Mouse (Mus musculus) CH12.LX (cell line): Measurements from ENCODE around the gene Trmu. TPM values are rescaled to one million over a fixed set of nuclear protein-coding genes. Genes with fewer than 3 reads are reported as not detected.

Source experiments
- DNase-seq: peaks from one replicate; pipeline ENCODE4 v3.0.0-alpha.2; 2013; ENCODE audit errors: extremely low read depth
- H3K27ac ChIP-seq: 2 replicates; pipeline ENCODE4 v1.5.1; 2012; ENCODE audit warnings: low read depth, mild to moderate bottlenecking, control low read depth, moderate library complexity; ENCODE audit not compliant: insufficient read depth
- H3K27me3 ChIP-seq: replicated peaks from 2 replicates; pipeline ENCODE3; 2012; ENCODE audit warnings: inconsistent platforms
- H3K36me3 ChIP-seq, 2 experiments: replicated peaks in 1 of 2; 2 replicates each; pipeline versions ENCODE3 to v1.6.1; 2012; ENCODE audit warnings: inconsistent platforms in 1 of 2, low read length in 1 of 2, mild to moderate bottlenecking in 1 of 2, mixed read lengths in 1 of 2, moderate library complexity in 1 of 2; ENCODE audit not compliant: control insufficient read depth in 1 of 2, insufficient read depth in 1 of 2
- H3K4me1 ChIP-seq, 2 experiments: 2 replicates each; pipeline ENCODE4 v1.6.1; 2012; ENCODE audit warnings: inconsistent platforms in 1 of 2, moderate library complexity in 1 of 2; ENCODE audit not compliant: insufficient read depth in 2 of 2, control insufficient read depth in 1 of 2
- H3K4me2 ChIP-seq: 2 replicates; pipeline ENCODE4 v1.6.1; 2012; ENCODE audit warnings: low read depth, mild to moderate bottlenecking, control low read depth; ENCODE audit not compliant: poor library complexity, insufficient read depth, severe bottlenecking
- H3K4me3 ChIP-seq, 3 experiments: fragments of 150-350 bp in 1 of 3; sonication (generic) in 1 of 3; replicated peaks in 1 of 3; 2 replicates each; pipeline versions ENCODE3 to v1.5.1; 2011 to 2012; ENCODE audit warnings: low read depth in 2 of 3, low read length in 2 of 3, mild to moderate bottlenecking in 2 of 3, moderate library complexity in 2 of 3, control low read depth in 1 of 3, improper control_type of control experiment in 1 of 3, inconsistent platforms in 1 of 3, mixed read lengths in 1 of 3; ENCODE audit not compliant: poor library complexity in 1 of 3
- H3K79me2 ChIP-seq: replicated peaks from 2 replicates; pipeline ENCODE4 v1.6.1; 2012; ENCODE audit warnings: mild to moderate bottlenecking, moderate library complexity; ENCODE audit not compliant: control insufficient read depth, poor library complexity, insufficient read depth, severe bottlenecking; ENCODE audit errors: extremely low read depth
- H3K9ac ChIP-seq: 2 replicates; pipeline ENCODE4 v1.6.1; 2012; ENCODE audit warnings: low read depth, mild to moderate bottlenecking, control low read depth, moderate library complexity; ENCODE audit not compliant: insufficient read depth
- H3K9me3 ChIP-seq: replicated peaks from 2 replicates; pipeline ENCODE3; 2012; ENCODE audit warnings: low read length, inconsistent platforms, mixed read lengths
- CHD1 ChIP-seq: IDR thresholded peaks from 2 replicates; pipeline ENCODE4 v1.6.1; 2012; ENCODE audit warnings: low read depth, low read length, improper control_type of control experiment, inconsistent platforms
- GABPA ChIP-seq: IDR thresholded peaks from 2 replicates; pipeline ENCODE4 v1.6.1; 2012; ENCODE audit warnings: low read depth, low read length, improper control_type of control experiment, inconsistent platforms; ENCODE audit not compliant: insufficient replicate concordance
- JUN ChIP-seq: IDR thresholded peaks from 2 replicates; pipeline ENCODE4 v1.6.1; 2011; ENCODE audit warnings: low read depth, mild to moderate bottlenecking, low read length, improper control_type of control experiment, moderate library complexity; ENCODE audit not compliant: insufficient read depth
- JUND ChIP-seq: conservative IDR thresholded peaks from 2 replicates; pipeline ENCODE4 v1.6.1; 2011; ENCODE audit warnings: low read depth, low read length, improper control_type of control experiment
- MAX ChIP-seq: IDR thresholded peaks from 2 replicates; pipeline ENCODE4 v1.6.1; 2011; ENCODE audit warnings: low read length, improper control_type of control experiment
- MAZ ChIP-seq: IDR thresholded peaks from 2 replicates; pipeline ENCODE4 v1.6.1; 2012; ENCODE audit warnings: low read depth, mild to moderate bottlenecking, inconsistent platforms, low read length, improper control_type of control experiment, moderate library complexity
- MXI1 ChIP-seq: IDR thresholded peaks from 2 replicates; pipeline ENCODE4 v1.6.1; 2011; ENCODE audit warnings: mild to moderate bottlenecking, low read depth, low read length, improper control_type of control experiment
- MYC ChIP-seq: IDR thresholded peaks from 2 replicates; pipeline ENCODE4 v1.6.1; 2011; ENCODE audit warnings: low read depth, mild to moderate bottlenecking, improper control_type of control experiment, low read length
- NRF1 ChIP-seq: IDR thresholded peaks from 2 replicates; pipeline ENCODE4 v1.6.1; 2014; ENCODE audit warnings: low read depth, mild to moderate bottlenecking, inconsistent platforms, low read length, improper control_type of control experiment, moderate library complexity
- PAX5 ChIP-seq: IDR thresholded peaks from 2 replicates; pipeline ENCODE4 v1.6.1; 2012; ENCODE audit warnings: low read length, inconsistent platforms, mixed read lengths
- RCOR1 ChIP-seq: conservative IDR thresholded peaks from 2 replicates; pipeline ENCODE4 v1.6.1; 2012; ENCODE audit warnings: low read depth, mild to moderate bottlenecking, inconsistent platforms, low read length, improper control_type of control experiment
- SIN3A ChIP-seq: IDR thresholded peaks from 2 replicates; pipeline ENCODE4 v1.6.1; 2012; ENCODE audit warnings: low read length, improper control_type of control experiment, inconsistent platforms
- SMC3 ChIP-seq: IDR thresholded peaks from 2 replicates; pipeline ENCODE4 v1.6.1; 2011; ENCODE audit warnings: low read depth, low read length, improper control_type of control experiment
- USF1 ChIP-seq: IDR thresholded peaks from 2 replicates; pipeline ENCODE4 v1.6.1; 2014; ENCODE audit warnings: low read depth, mild to moderate bottlenecking, inconsistent platforms, low read length, improper control_type of control experiment
- ZKSCAN1 ChIP-seq: IDR thresholded peaks from 2 replicates; pipeline ENCODE4 v1.6.1; 2012; ENCODE audit warnings: low read depth, inconsistent platforms, low read length, improper control_type of control experiment, borderline replicate concordance
- ZNF384 ChIP-seq: IDR thresholded peaks from 2 replicates; pipeline ENCODE4 v1.6.1; 2012; ENCODE audit warnings: low read depth, low read length, improper control_type of control experiment, inconsistent platforms
- dilution Hi-C: fragments of 300-500 bp; cut with MboI; formaldehyde crosslinking; loops from 2 replicates; pipeline ENCODE4 v1.14.3; 2020; ENCODE audit warnings: low sequenced_read_pairs; ENCODE audit not compliant: extremely low pct_unique_long_range_greater_than_20kb, extremely low pct_ligation_motif_present
- in situ Hi-C: fragments of 300-500 bp; cut with MboI; formaldehyde crosslinking; loops from 3 replicates; pipeline ENCODE4 v1.14.3; 2019; ENCODE audit warnings: low sequenced_read_pairs, low pct_ligation_motif_present, low pct_unique_long_range_greater_than_20kb, mixed read lengths
- polyA plus RNA-seq: library from polyadenylated mRNA; unstranded; fragments of >175 nt; gene quantifications from 2 replicates; pipeline ENCODE4 v1.2.1, GENCODE M21; 2012; ENCODE audit warnings: low read depth; ENCODE audit not compliant: insufficient read length
- total RNA-seq, 2 experiments: library from RNA; depleted of rRNA; stranded (reverse); fragments of 300-350 nt in 1 of 2; fragments of >200 nt in 1 of 2; gene quantifications; 2 replicates each; pipeline ENCODE4 v1.2.3; 2012 to 2014

Gene Trmu
- total and polyA plus RNA-seq, 3 experiments, result 20.2 to 26.4 (median 24.9) TPM

GRCm38 (mm10) chr15:85919892-85920248, 40.8 kb downstream of the Trmu start:
- peaks cover 4% of the 10 kb centered on the region for H3K9me3 ChIP-seq
- no peaks in the 10 kb centered on the region for H3K79me2 ChIP-seq
- H3K27ac ChIP-seq, result no peak overlapping the region
- no peak for DNase-seq
- no peak overlapping the region for H3K9ac ChIP-seq
- H3K4me2 ChIP-seq, result no peak overlapping the region
- in situ Hi-C loops, result no loop called here
- no peaks in the 10 kb centered on the region for H3K36me3 ChIP-seq
- no peak overlapping the region for H3K4me3 ChIP-seq
- H3K4me1 ChIP-seq, result no peaks in the 10 kb centered on the region
- H3K27me3 ChIP-seq, result peaks cover 23% of the 10 kb centered on the region
- TF ChIP-seq PAX5, result no peak
- no peak for TF ChIP-seq CHD1
- dilution Hi-C loops, result no loop called here

- H3K4me3 ChIP-seq, result no peak overlapping the region
- H3K27me3 ChIP-seq, result peaks cover 29% of the 10 kb centered on the region
- H3K9me3 ChIP-seq, result no peaks in the 10 kb centered on the region
- no peak overlapping the region for H3K27ac ChIP-seq
- no peak for DNase-seq
- H3K79me2 ChIP-seq, result no peaks in the 10 kb centered on the region
- H3K36me3 ChIP-seq, result no peaks in the 10 kb centered on the region
- H3K4me2 ChIP-seq, result no peak overlapping the region
- no peak for TF ChIP-seq MXI1
- TF ChIP-seq SIN3A, result no peak
- no peak for TF ChIP-seq ZKSCAN1
- no peak for TF ChIP-seq RCOR1
- TF ChIP-seq JUN, result no peak
- no peak for TF ChIP-seq ZNF384
- TF ChIP-seq USF1, result no peak
- no peak for TF ChIP-seq MYC
- TF ChIP-seq MAX, result no peak
- TF ChIP-seq JUND, result no peak
- TF ChIP-seq MAZ, result no peak
- H3K9ac ChIP-seq, result no peak overlapping the region
- H3K4me1 ChIP-seq, result no peaks in the 10 kb centered on the region
- in situ Hi-C loops, result no loop called here
- dilution Hi-C loops, result no loop called here
Measured at GRCm38 (mm10) chr15:85921855-85922254, 42.7 kb downstream of the Trmu start.

DNA sequence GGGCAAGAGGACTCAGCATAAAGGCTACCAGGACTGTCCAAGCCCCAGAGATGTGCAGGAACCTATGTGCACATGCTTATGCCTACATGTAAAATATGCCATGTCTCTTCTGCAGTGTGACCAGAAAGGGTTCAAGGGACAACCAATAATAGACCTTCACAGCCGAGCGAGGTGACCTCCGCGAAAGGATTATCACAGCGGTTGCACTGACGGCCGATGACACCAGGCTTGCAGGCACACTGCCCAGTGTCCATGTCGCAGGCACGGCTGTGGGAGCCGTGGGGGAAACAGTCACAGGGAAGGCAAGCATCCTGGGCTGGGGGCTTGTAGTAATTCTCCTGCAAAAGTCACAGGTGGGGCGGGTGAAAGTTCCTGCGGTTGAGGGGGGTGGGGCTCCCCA, 49.0 kb downstream of the Trmu start:
- H3K27me3 ChIP-seq, result peaks cover 27% of the 10 kb centered on the region
- H3K27ac ChIP-seq, result no peak overlapping the region

More for the DNA sequence above, 49.0 kb downstream of the Trmu start:
- dilution Hi-C loops (no loop called here), in situ Hi-C loops (no loop called here)
- Histone ChIP-seq H3K4me2 (no peak overlapping the region), H3K9me3 (no peaks in the 10 kb centered on the region), H3K36me3 (no peaks in the 10 kb centered on the region), H3K9ac (no peak overlapping the region), H3K4me3 (no peak overlapping the region), H3K79me2 (no peaks in the 10 kb centered on the region), H3K4me1 (no peaks in the 10 kb centered on the region)
- no peak for DNase-seq
- TF ChIP-seq SMC3 (no peak), PAX5 (no peak), MAX (no peak), USF1 (no peak), NRF1 (no peak), GABPA (no peak)
